Mouse (Mus musculus): ENCODE measurements at regions not wholly inside any gene's neighbourhood (a gene's known extent, or its start where the extent isn't known, plus 50 kb on each side); places are given as distances from the start of the nearest gene placed in this dataset.

GRCm38 (mm10) chr11:45795731-45796130 lies 56.1 kb upstream of the Clint1 start:
- TF ChIP-seq CHD2 (IDR thresholded peaks at IDR 0.05; ENCODE audit: low read depth, low read length) (no peak), ZC3H11A (IDR thresholded peaks at IDR 0.05; ENCODE audit: borderline replicate concordance, low read depth, low read length) (0 out of 2 replicates have a peak, but pooled peaks have one; percentile 14), HCFC1 (IDR thresholded peaks at IDR 0.05; ENCODE audit: borderline replicate concordance, insufficient read depth, low read length) (no peak)
